Mouse (Mus musculus): ENCODE results near the gene Shisa8. TPM values are rescaled to one million over a fixed set of nuclear protein-coding genes. Genes with fewer than 3 reads are reported as not detected.

Shisa8 gene
- polyA plus RNA-seq, 1 experiment from 2014 or later: 4.2 TPM

DNA sequence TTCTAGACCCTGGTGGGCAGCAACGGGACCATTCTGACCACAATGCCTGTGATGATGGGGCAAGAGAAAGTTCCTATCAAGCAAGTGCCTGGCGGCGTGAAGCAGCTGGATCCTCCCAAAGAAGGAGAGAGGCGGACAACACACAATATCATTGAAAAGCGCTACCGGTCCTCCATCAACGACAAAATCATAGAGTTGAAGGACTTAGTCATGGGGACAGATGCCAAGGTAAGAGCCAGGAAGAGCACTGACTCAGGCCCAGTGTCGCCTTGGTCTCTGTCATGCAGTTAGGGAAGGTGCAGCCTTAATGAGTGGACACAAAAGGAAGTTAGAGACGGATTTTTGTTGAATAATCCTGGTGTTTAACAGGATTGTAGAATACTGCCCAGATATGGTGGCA, 37.5 kb downstream of the Shisa8 start:
- no peaks in the 10 kb centered on the region for H3K9me3 ChIP-seq (ENCODE audit: control insufficient read depth, low read length)
- H3K4me2 ChIP-seq (ENCODE audit: low read length): no peak overlapping the region
- H3K4me1 ChIP-seq (ENCODE audit: control insufficient read depth, insufficient read depth, low read depth, low read length): peaks cover 5% of the 10 kb centered on the region
- no peak overlapping the region for H3K9ac ChIP-seq (ENCODE audit: low read depth, low read length)
- WGBS: 94% methylated on average over 9 of the region's 9 CpGs
- H3K27ac ChIP-seq (ENCODE audit: low read depth, low read length): no peak overlapping the region
- peaks cover 71% of the 10 kb centered on the region for H3K36me3 ChIP-seq (ENCODE audit: control insufficient read depth, insufficient read depth, low read length)
- no peak for ATAC-seq
- no peaks in the 10 kb centered on the region for H3K27me3 ChIP-seq (replicated peaks; ENCODE audit: control insufficient read depth, insufficient read depth, low read length)
- no peak overlapping the region for H3K4me3 ChIP-seq (ENCODE audit: low read length)

DNA sequence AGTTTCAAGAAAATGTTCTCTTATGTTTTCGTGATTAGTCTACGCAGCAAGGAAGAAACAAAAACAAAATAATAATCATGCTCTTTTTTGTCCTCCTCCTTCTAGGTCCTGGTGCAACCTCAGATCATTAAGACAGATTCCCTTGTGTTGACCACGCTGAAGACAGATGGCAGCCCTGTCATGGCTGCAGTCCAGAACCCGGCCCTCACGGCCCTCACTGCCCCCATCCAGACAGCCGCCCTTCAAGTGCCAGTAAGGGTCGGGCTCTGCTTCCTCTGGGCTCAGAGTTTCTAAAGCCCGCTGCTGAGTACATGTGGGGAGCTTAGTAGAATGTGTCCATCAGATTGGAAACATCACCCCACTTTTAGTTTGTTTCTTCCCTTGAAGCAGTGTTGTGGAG, 40.0 kb downstream of the Shisa8 start:
- H3K36me3 ChIP-seq (ENCODE audit: control insufficient read depth, insufficient read depth, low read length): peaks cover 51% of the 10 kb centered on the region
- H3K4me3 ChIP-seq (ENCODE audit: low read length): no peak overlapping the region
- H3K27me3 ChIP-seq (replicated peaks; ENCODE audit: control insufficient read depth, insufficient read depth, low read length): no peaks in the 10 kb centered on the region
- no peak overlapping the region for H3K9ac ChIP-seq (ENCODE audit: low read depth, low read length)
- WGBS: 74% methylated on average over 8 of the region's 8 CpGs
- no peak overlapping the region for H3K4me2 ChIP-seq (ENCODE audit: low read length)
- no peak for ATAC-seq
- H3K27ac ChIP-seq (ENCODE audit: low read depth, low read length): 0 out of 2 replicates have a peak overlapping the region, but pooled peaks have one; percentile 9
- H3K4me1 ChIP-seq (ENCODE audit: control insufficient read depth, insufficient read depth, low read depth, low read length): peaks cover 8% of the 10 kb centered on the region
- H3K9me3 ChIP-seq (ENCODE audit: control insufficient read depth, low read length): no peaks in the 10 kb centered on the region

GRCm38 (mm10) chr15:82170437-82171377, 41.9 kb downstream of the Shisa8 start:
- peak; percentile 45 for ATAC-seq
- no peaks in the 10 kb centered on the region for H3K9me3 ChIP-seq (ENCODE audit: control insufficient read depth, low read length)
- H3K27me3 ChIP-seq (replicated peaks; ENCODE audit: control insufficient read depth, insufficient read depth, low read length): no peaks in the 10 kb centered on the region
- WGBS: 68% methylated on average over 36 of the region's 36 CpGs
- H3K4me2 ChIP-seq (ENCODE audit: low read length): no peak overlapping the region
- H3K9ac ChIP-seq (ENCODE audit: low read depth, low read length): no peak overlapping the region
- no peak overlapping the region for H3K4me3 ChIP-seq (ENCODE audit: low read length)
- H3K27ac ChIP-seq (ENCODE audit: low read depth, low read length): peak overlapping the region; percentile 69
- peaks cover 23% of the 10 kb centered on the region for H3K4me1 ChIP-seq (ENCODE audit: control insufficient read depth, insufficient read depth, low read depth, low read length)
- peaks cover 39% of the 10 kb centered on the region for H3K36me3 ChIP-seq (ENCODE audit: control insufficient read depth, insufficient read depth, low read length)

DNA sequence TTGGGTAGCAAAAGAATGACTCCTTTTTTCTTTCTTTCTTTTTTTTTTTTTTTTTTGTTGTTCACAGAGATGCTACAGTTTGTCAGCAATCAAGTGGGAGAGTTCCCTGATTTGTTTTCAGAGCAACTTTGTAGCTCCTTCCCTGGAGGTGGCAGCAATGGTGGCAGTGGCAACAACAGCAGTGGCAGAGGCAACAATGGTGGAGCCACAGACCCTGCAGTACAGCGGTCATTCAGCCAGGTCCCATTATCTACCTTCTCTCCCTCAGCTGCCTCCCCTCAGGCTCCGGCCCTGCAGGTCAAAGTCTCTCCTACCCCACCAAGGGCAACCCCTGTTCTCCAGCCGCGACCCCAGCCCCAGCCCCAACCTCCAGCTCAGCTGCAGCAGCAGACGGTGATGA, 42.9 kb downstream of the Shisa8 start:
- Histone ChIP-seq H3K4me2 (ENCODE audit: low read length) (no peak overlapping the region), H3K27ac (ENCODE audit: low read depth, low read length) (peak overlapping the region; percentile 69), H3K9ac (ENCODE audit: low read depth, low read length) (no peak overlapping the region), H3K27me3 (replicated peaks; ENCODE audit: control insufficient read depth, insufficient read depth, low read length) (no peaks in the 10 kb centered on the region), H3K36me3 (ENCODE audit: control insufficient read depth, insufficient read depth, low read length) (peaks cover 30% of the 10 kb centered on the region), H3K9me3 (ENCODE audit: control insufficient read depth, low read length) (no peaks in the 10 kb centered on the region), H3K4me1 (ENCODE audit: control insufficient read depth, insufficient read depth, low read depth, low read length) (peaks cover 25% of the 10 kb centered on the region), H3K4me3 (ENCODE audit: low read length) (no peak overlapping the region)
- 81% methylated on average over 5 of the region's 5 CpGs for WGBS
- ATAC-seq: no peak

DNA sequence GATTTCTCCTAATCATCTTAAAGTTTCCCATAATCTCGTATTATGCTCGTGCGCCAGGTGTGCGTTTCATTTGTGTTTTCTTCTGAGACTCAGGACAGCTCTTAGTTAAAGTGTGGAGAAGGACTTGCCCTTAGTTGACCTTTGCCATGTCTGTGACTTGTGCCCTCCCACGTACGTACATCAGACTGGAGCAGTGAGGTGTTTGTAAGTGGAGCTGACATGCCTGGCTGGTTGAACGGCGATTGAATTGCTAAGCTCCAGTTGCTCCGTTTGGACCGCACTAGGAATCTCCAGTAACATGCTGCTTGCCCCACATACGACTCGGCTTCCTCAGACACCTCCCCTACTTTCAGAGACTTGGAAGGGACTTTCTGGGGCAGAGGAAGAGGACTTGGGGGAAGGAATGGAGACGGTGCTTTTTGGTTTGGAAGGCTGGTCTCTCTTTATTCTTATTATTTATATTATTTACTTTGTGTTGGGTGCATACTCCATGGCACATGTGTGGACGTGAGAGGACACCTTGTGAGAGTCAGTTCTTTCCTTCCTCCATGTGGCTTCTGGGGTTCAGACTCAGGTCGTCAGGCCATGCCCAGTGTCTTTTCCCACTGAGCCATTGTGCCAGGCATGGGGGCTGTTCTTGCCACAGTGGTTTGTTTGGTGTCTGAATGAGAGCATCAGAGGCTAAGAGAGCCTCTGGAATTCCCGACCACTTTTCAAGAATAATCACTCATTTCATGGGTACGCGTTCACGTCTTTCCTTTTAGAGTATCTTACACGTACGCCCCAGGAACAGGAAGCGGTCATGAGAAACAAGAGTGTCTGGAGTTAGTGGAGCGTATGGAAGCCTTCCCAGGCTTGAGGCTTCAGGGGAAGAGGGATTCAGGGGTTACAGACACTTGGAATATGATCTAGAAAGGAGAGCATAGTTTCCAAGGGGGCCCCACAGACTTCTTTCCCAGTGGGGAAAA, 45.1 kb downstream of the Shisa8 start:
- H3K9ac ChIP-seq (ENCODE audit: low read depth, low read length): no peak overlapping the region
- WGBS: 58% methylated on average over 23 of the region's 23 CpGs
- no peak overlapping the region for H3K4me2 ChIP-seq (ENCODE audit: low read length)
- H3K27ac ChIP-seq (ENCODE audit: low read depth, low read length): no peak overlapping the region
- ATAC-seq: no peak
- no peaks in the 10 kb centered on the region for H3K9me3 ChIP-seq (ENCODE audit: control insufficient read depth, low read length)
- no peak overlapping the region for H3K4me3 ChIP-seq (ENCODE audit: low read length)
- no peaks in the 10 kb centered on the region for H3K27me3 ChIP-seq (replicated peaks; ENCODE audit: control insufficient read depth, insufficient read depth, low read length)
- H3K4me1 ChIP-seq (ENCODE audit: control insufficient read depth, insufficient read depth, low read depth, low read length): peaks cover 33% of the 10 kb centered on the region
- H3K36me3 ChIP-seq (ENCODE audit: control insufficient read depth, insufficient read depth, low read length): peaks cover 11% of the 10 kb centered on the region; the same call in 1 of the 2 replicates

DNA sequence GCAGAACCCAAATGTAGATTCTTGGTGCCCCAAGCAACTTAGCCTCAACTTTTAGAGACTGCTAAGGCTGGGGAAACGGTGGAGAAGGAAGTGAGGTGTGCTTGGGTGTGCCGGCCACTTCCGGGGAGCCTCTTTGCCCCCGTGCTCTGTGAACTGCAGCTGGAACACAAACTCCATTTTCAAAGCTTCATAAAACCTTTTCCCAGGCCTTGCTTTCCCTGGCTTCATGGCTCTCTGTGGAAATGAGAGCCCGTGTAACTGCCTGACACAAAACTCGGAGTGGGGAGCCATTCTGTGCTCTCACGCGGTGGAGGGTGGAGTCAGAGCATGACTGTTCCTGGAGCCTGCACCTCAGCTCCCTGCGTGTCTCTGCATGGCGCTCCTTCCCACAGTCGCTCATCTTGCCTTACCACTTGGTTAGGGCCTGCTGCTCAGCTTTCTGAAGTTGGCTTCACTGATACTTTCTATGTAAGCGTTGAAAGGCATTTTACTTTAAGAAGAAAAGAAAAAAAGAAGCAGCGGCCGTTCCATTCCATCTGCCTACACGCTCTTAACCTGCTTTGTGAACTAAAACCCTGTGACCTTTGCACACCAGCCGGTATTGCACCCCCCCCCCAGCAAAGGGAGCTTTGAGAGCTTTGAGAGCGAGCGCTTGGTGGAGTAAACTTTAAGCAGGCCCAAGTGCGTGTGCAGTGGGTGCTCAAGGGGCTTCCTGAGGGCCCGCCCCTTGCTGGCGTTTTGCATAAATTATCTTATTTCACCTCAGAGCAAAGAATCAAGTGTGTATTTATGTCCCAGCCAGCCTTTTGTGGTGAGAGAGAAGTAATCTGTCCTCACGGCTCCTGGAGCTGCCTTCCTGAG, 46.1 kb downstream of the Shisa8 start:
- no peak for ATAC-seq
- Histone ChIP-seq H3K4me2 (ENCODE audit: low read length) (no peak overlapping the region), H3K27ac (ENCODE audit: low read depth, low read length) (peak overlapping the region; percentile 48; the same call in 1 of the 2 replicates), H3K27me3 (replicated peaks; ENCODE audit: control insufficient read depth, insufficient read depth, low read length) (no peaks in the 10 kb centered on the region), H3K36me3 (ENCODE audit: control insufficient read depth, insufficient read depth, low read length) (peaks cover 11% of the 10 kb centered on the region; the same call in 1 of the 2 replicates), H3K4me1 (ENCODE audit: control insufficient read depth, insufficient read depth, low read depth, low read length) (peaks cover 33% of the 10 kb centered on the region), H3K4me3 (ENCODE audit: low read length) (no peak overlapping the region), H3K9me3 (ENCODE audit: control insufficient read depth, low read length) (no peaks in the 10 kb centered on the region), H3K9ac (ENCODE audit: low read depth, low read length) (peak overlapping the region; percentile 8; the same call in 1 of the 2 replicates)
- 50% methylated on average over 22 of the region's 22 CpGs for WGBS

GRCm38 (mm10) chr15:82165332-82166239, 47.0 kb downstream of the Shisa8 start:
- Histone ChIP-seq H3K4me3 (ENCODE audit: low read length) (no peak overlapping the region), H3K27ac (ENCODE audit: low read depth, low read length) (no peak overlapping the region), H3K27me3 (replicated peaks; ENCODE audit: control insufficient read depth, insufficient read depth, low read length) (no peaks in the 10 kb centered on the region), H3K36me3 (ENCODE audit: control insufficient read depth, insufficient read depth, low read length) (peaks cover 6% of the 10 kb centered on the region; the same call in 1 of the 2 replicates), H3K4me1 (ENCODE audit: control insufficient read depth, insufficient read depth, low read depth, low read length) (peaks cover 35% of the 10 kb centered on the region), H3K9me3 (ENCODE audit: control insufficient read depth, low read length) (no peaks in the 10 kb centered on the region), H3K9ac (ENCODE audit: low read depth, low read length) (no peak overlapping the region), H3K4me2 (ENCODE audit: low read length) (no peak overlapping the region)
- WGBS: 53% methylated on average over 8 of the region's 8 CpGs
- 0 out of 2 replicates have a peak, but pooled peaks have one; percentile 28 for ATAC-seq

- H3K4me1 ChIP-seq (ENCODE audit: control insufficient read depth, insufficient read depth, low read depth, low read length): peaks cover 35% of the 10 kb centered on the region
Measured at GRCm38 (mm10) chr15:82164496-82164895, 48.1 kb downstream of the Shisa8 start.

More at GRCm38 (mm10) chr15:82164496-82164895, 48.1 kb downstream of the Shisa8 start:
- ATAC-seq: no peak
- Histone ChIP-seq H3K27ac (ENCODE audit: low read depth, low read length) (no peak overlapping the region), H3K4me2 (ENCODE audit: low read length) (no peak overlapping the region), H3K9ac (ENCODE audit: low read depth, low read length) (no peak overlapping the region), H3K27me3 (replicated peaks; ENCODE audit: control insufficient read depth, insufficient read depth, low read length) (no peaks in the 10 kb centered on the region), H3K9me3 (ENCODE audit: control insufficient read depth, low read length) (no peaks in the 10 kb centered on the region), H3K4me3 (ENCODE audit: low read length) (no peak overlapping the region), H3K36me3 (ENCODE audit: control insufficient read depth, insufficient read depth, low read length) (no peaks in the 10 kb centered on the region)
- 77% methylated on average over 7 of the region's 7 CpGs for WGBS

Data from hindbrain, embryonic 16.5 days (tissue).